ENCODE assay signal across 4 mouse cellular contexts in genomic region chr11:45424066-45424465, GRCm38 (mm10).
DNase-seq lines count a peak whose midpoint lies in the region.

No protein-coding gene starts in this region.

- peak; percentile 63 for DNase-seq in ES-CJ7 (ENCODE audit: low read depth, low spot score)
- peak; percentile 86 for DNase-seq in R1 (ENCODE audit: low read depth, low spot score)
- peak; percentile 75 for DNase-seq in ZHBTc4 (ENCODE audit: low read depth, low spot score)
- DNase-seq in heart, adult 11 months, result peak; percentile 4

Comparison
In these comparisons a context has a peak if more than half of its experiments do, and no peak if none do; other contexts are left out.
1. Peak in every context shown above with its lines: DNase-seq.
2. DNase-seq: peak in every context shown above with its lines; median percentile 86 in R1; 75 in ZHBTc4; 63 in ES-CJ7; 4 in heart, adult 11 months.